Mouse (Mus musculus): ENCODE data around the gene Arl13b.

DNA sequence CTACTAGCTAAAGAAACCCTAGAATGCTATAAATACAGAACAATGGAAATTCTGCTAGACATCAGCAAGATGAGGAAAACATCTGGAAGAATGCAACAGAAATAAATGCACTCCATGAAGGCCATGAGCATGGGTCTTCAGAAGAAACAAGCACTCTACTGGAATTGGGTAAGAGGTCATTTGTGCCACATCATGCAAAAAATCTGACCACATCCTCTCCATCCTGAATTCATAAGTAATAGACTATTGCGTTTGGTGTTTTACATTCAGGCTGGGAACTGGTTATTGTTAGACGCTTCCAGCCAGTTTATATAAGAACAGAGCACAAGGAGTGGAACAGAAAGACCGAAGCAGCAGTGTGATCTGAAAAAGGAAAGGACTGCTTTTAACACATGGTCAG, 48.0 kb downstream of the Arl13b start:
- TF ChIP-seq HCFC1 (IDR thresholded peaks at IDR 0.05; ENCODE audit: low read depth, low read length) (no peak), E2F4 (IDR thresholded peaks at IDR 0.05; ENCODE audit: insufficient replicate concordance, low read depth, low read length) (no peak), EP300 (IDR thresholded peaks at IDR 0.05; ENCODE audit: low read length) (no peak), CHD1 (IDR thresholded peaks at IDR 0.05; ENCODE audit: low read depth, low read length) (no peak), CTCF (conservative IDR thresholded peaks at IDR 0.05 in 1 of 2, IDR thresholded peaks at IDR 0.05 in 1 of 2; ENCODE audit: low read depth in 2 of 2, low read length in 2 of 2) (no peak), ZC3H11A (IDR thresholded peaks at IDR 0.05; ENCODE audit: low read depth, low read length) (no peak), POLR2A (IDR thresholded peaks at IDR 0.05; ENCODE audit: low read depth, low read length) (no peak), GABPA (IDR thresholded peaks at IDR 0.05; ENCODE audit: insufficient replicate concordance, low read depth, low read length) (no peak), MXI1 (IDR thresholded peaks at IDR 0.05; ENCODE audit: low read depth, low read length) (no peak)

Data from CH12.LX (cell line).